Mouse (Mus musculus): ENCODE measurements around the gene Clk1. TPM values are rescaled to one million over a fixed set of nuclear protein-coding genes. Genes with fewer than 3 reads are reported as not detected.

Gene Clk1
- total RNA-seq, 2 experiments from 2014 or later, result 119 to 134 TPM

GRCm38 (mm10) chr1:58407321-58407720 is 16.5 kb downstream of the Clk1 start:
- no peak overlapping the region for H3K4me3 ChIP-seq
- H3K27ac ChIP-seq, result no peak overlapping the region
- intact Hi-C loops (cut with DNase I), result no loop called here
- no peak for DNase-seq (ENCODE audit: extremely low spot score in 1 of 2, low spot score in 2 of 2)
- no peak for TF ChIP-seq CTCF (IDR thresholded peaks at IDR 0.05)

- H3K27ac ChIP-seq, result no peak overlapping the region
- TF ChIP-seq CTCF (IDR thresholded peaks at IDR 0.05), result no peak
- intact Hi-C loops (cut with DNase I), result no loop called here
- no peak for DNase-seq (ENCODE audit: extremely low spot score in 1 of 2, low spot score in 2 of 2)
- H3K4me3 ChIP-seq, result no peak overlapping the region
Observed at GRCm38 (mm10) chr1:58403745-58404144, 20.1 kb downstream of the Clk1 start.

- no peak for DNase-seq (ENCODE audit: extremely low spot score in 1 of 2, low spot score in 2 of 2)
- intact Hi-C loops (cut with DNase I), result no loop called here
- TF ChIP-seq CTCF (IDR thresholded peaks at IDR 0.05), result no peak
- no peak overlapping the region for H3K27ac ChIP-seq
- H3K4me3 ChIP-seq, result no peak overlapping the region
Observed at GRCm38 (mm10) chr1:58401396-58401795, 22.5 kb downstream of the Clk1 start.

GRCm38 (mm10) chr1:58397731-58398130 is 26.1 kb downstream of the Clk1 start:
- intact Hi-C loops (cut with DNase I), result loop anchor here (2.0 to 10.0 kb wide), 2 partner anchors 15 to 983 kb away; no protein-coding TSS in a partner anchor
- no peak overlapping the region for H3K27ac ChIP-seq
- DNase-seq (ENCODE audit: extremely low spot score in 1 of 2, low spot score in 2 of 2), result no peak
- H3K4me3 ChIP-seq, result no peak overlapping the region
- no peak for TF ChIP-seq CTCF (IDR thresholded peaks at IDR 0.05)

GRCm38 (mm10) chr1:58396179-58396578 is 27.7 kb downstream of the Clk1 start:
- Histone ChIP-seq H3K27ac (no peak overlapping the region), H3K4me3 (no peak overlapping the region)
- peak; percentile 9; the same call in 1 of the 2 replicates for TF ChIP-seq CTCF (IDR thresholded peaks at IDR 0.05)
- no peak for DNase-seq (ENCODE audit: extremely low spot score in 1 of 2, low spot score in 2 of 2)
- intact Hi-C loops (cut with DNase I), result loop anchor here (10.0 kb wide), 1 partner anchor 981 kb away; no protein-coding TSS in a partner anchor

GRCm38 (mm10) chr1:58395341-58395740 is 28.5 kb downstream of the Clk1 start:
- Histone ChIP-seq H3K4me3 (no peak overlapping the region), H3K27ac (no peak overlapping the region)
- no peak for DNase-seq (ENCODE audit: extremely low spot score in 1 of 2, low spot score in 2 of 2)
- intact Hi-C loops (cut with DNase I), result loop anchor here (10.0 kb wide), 1 partner anchor 981 kb away; no protein-coding TSS in a partner anchor
- no peak; the same call in 1 of the 2 replicates for TF ChIP-seq CTCF (IDR thresholded peaks at IDR 0.05)

- DNase-seq (ENCODE audit: extremely low spot score in 1 of 2, low spot score in 2 of 2), result peak; percentile 44 to 54
- H3K4me3 ChIP-seq, result peak overlapping the region; percentile 96
- TF ChIP-seq CTCF (IDR thresholded peaks at IDR 0.05), result peak; percentile 5; the same call in 1 of the 2 replicates
- peak overlapping the region; percentile 100 for H3K27ac ChIP-seq
- intact Hi-C loops (cut with DNase I), result loop anchor here (10.0 kb wide), 1 partner anchor 979 kb away; no protein-coding TSS in a partner anchor
Observed at GRCm38 (mm10) chr1:58393284-58394195, 30.3 kb downstream of the Clk1 start.

GRCm38 (mm10) chr1:58392652-58393283 is 31.1 kb downstream of the Clk1 start, which contains the start of gene Bzw1:
Bzw1 (plus strand) TSS chr1:58392898.
- intact Hi-C loops (cut with DNase I), result loop anchor here (10.0 kb wide), 1 partner anchor 978 kb away; no protein-coding TSS in a partner anchor
- H3K4me3 ChIP-seq, result peak within 1 kb of the TSS; percentile 96

GRCm38 (mm10) chr1:58392268-58392651 is 31.6 kb downstream of the Clk1 start:
- intact Hi-C loops (cut with DNase I), result loop anchor here (10.0 kb wide), 1 partner anchor 977 kb away; no protein-coding TSS in a partner anchor
- H3K27ac ChIP-seq, result peak overlapping the region; percentile 100
- no peak for DNase-seq (ENCODE audit: extremely low spot score in 1 of 2, low spot score in 2 of 2)
- H3K4me3 ChIP-seq, result peak overlapping the region; percentile 96
- no peak for TF ChIP-seq CTCF (IDR thresholded peaks at IDR 0.05)

More at GRCm38 (mm10) chr1:58392652-58393283, 31.1 kb downstream of the Clk1 start, which contains the start of gene Bzw1:
- H3K27ac ChIP-seq, result peak within 1 kb of the TSS; percentile 100
- DNase-seq (ENCODE audit: extremely low spot score in 1 of 2, low spot score in 2 of 2), result peak; percentile 91 to 92
- TF ChIP-seq CTCF (IDR thresholded peaks at IDR 0.05), result no peak

GRCm38 (mm10) chr1:58391421-58392267 is 32.2 kb downstream of the Clk1 start:
- intact Hi-C loops (cut with DNase I), result loop anchor here (10.0 kb wide), 1 partner anchor 977 kb away; no protein-coding TSS in a partner anchor
- TF ChIP-seq CTCF (IDR thresholded peaks at IDR 0.05), result no peak

More at GRCm38 (mm10) chr1:58391421-58392267, 32.2 kb downstream of the Clk1 start:
- peak overlapping the region; percentile 100; the same call in 1 of the 2 replicates for H3K27ac ChIP-seq
- peak overlapping the region; percentile 96 for H3K4me3 ChIP-seq
- no peak for DNase-seq (ENCODE audit: extremely low spot score in 1 of 2, low spot score in 2 of 2)
